Mouse (Mus musculus): ENCODE data around the gene Tmem235.

GRCm38 (mm10) chr11:117828888-117829604 lies 31.5 kb upstream of the Tmem235 start:
- no peak for TF ChIP-seq CTCF (IDR thresholded peaks at IDR 0.05; ENCODE audit: control insufficient read depth, insufficient read depth, low read length)
- TF ChIP-seq POLR2A (IDR thresholded peaks at IDR 0.05; ENCODE audit: borderline replicate concordance, control insufficient read depth, low read depth, low read length): no peak
